Mouse (Mus musculus): ENCODE data around the gene Fthl17a.

The Fthl17a gene

DNA sequence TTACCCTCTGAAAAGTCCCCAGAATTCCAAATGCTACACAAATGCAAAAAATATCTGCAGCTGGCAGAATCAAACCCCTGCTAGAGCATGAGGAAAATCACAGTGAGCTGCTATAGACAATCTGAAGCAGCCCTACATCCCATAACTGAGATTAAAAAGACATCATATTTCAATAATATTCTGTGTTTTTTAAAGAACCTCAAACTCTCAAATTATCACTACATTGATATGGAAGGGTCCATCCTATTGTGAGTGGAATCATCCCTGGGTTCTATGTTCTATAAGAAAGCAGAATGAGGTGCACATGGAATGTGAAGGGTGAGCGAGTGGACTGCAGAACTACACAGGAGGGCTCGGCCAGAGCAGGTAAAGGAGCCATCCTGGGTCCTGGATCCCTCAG lies at the start of gene Fthl17a:
Gene Fthl17a, plus strand, starts transcription at position 301 of the 400 bp plus-strand sequence.
- no peak for DNase-seq (ENCODE audit: low read depth, low spot score)

- DNase-seq (ENCODE audit: low read depth, low spot score), result no peak
These were observed 42.5 kb upstream of the Fthl17a start for GRCm38 (mm10) chrX:85207001-85207400.

GRCm38 (mm10) chrX:85226883-85227282 lies 22.6 kb upstream of the Fthl17a start:
- DNase-seq (ENCODE audit: low read depth, low spot score), result no peak

GRCm38 (mm10) chrX:85271821-85272220 lies 22.3 kb downstream of the Fthl17a start:
- DNase-seq (ENCODE audit: low read depth, low spot score), result no peak

DNA sequence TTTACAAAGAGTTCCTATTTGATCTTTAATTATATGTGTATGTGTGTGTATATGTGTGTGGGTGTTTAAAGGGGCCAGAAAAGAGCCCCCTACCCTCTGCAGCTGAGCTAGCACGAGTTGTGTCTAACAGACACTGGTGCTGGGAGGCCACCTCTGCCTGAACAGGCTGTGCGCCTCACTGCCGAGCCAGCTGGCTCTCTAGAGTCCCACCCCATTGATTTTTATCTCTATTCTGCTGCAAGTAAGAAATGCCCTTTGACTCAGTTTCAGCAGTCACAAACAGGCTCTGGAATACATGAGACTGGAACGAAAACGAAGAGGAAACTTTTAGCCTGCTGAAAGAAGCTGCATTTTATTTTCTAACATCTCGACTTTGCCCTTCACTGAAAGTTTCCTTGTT lies 22.8 kb downstream of the Fthl17a start:
- no peak for DNase-seq (ENCODE audit: low read depth, low spot score)

DNA sequence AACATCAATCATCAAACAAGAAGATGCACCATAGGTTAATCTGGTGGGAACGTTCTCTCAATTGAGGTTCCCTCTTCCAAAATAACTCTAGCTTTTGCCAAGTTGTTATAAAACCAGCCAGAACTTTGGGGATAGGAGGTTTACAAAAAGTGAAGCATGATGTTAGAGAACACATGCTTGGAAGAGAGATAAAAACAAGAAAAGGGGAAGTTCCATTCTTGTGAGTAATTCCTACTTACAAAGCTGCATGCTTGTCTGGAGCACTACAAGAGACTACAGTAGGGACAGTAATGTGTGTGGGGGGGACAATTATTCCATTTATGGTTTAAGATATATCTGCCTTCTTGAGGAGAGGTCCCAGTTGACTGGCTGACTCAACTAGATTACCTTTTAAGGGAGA lies 40.4 kb downstream of the Fthl17a start:
- no peak for DNase-seq (ENCODE audit: low read depth, low spot score)

GRCm38 (mm10) chrX:85292781-85293180 lies 43.3 kb downstream of the Fthl17a start:
- DNase-seq (ENCODE audit: low read depth, low spot score), result no peak

DNA sequence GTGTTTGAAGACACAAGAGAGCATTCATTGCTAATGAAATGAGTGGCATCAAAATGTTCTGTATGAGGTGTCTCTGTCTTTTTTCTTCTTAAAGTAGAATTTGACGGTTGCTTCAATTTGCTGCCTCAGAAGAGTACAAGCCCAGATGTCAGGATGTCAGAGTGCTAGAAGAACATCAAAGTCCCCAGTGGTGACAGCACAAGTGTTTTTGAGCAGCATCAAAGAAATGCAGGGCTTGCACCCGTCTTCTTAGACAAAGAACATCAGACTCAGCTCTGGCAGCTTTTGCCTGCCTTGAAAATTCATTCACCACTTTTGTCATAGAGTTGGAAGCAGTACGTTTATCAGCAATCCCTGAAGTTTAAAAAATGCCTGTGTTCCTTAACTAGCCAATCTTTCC lies 44.5 kb downstream of the Fthl17a start:
- no peak for DNase-seq (ENCODE audit: low read depth, low spot score)

- no peak for DNase-seq (ENCODE audit: low read depth, low spot score)
These were observed 55.2 kb downstream of the Fthl17a start for GRCm38 (mm10) chrX:85304674-85305073.

DNA sequence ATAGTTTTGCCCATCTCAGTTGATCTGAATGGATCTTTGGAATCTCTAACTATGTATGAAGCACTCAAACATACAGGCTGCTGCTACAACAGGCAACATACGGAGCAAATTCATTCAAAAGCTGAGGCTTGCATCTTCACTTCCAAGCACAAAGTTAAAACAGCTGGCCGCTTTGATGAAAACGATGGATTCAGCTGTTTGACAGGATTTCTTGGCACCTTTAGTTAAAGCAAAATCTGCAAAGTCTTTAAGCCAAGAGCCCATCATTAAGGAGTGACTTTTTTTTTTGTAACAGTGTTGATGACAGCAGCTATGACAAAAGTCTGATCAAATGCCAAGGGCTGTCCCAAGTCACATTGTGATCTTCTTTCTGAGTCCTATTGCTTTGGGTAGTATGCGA lies 69.1 kb downstream of the Fthl17a start:
- DNase-seq (ENCODE audit: low read depth, low spot score), result no peak

DNA sequence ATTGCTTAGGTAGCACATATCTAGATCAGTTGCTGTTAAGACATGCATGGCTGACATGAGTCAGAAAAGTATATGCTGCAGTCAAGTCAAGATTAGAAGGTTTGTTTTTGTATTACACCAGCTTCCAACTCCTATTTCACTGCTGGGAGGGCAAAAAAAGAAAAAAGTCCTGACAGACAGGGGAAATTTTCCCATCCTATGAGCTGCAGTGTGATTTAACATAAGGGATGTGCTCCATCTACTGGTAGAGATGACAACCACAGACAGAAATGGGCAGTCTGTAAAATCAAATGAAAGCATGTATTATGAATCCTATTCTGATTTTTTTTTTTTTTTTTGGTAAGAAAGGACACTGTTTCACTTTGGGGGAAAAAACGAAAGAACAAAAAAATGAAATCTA lies 69.7 kb downstream of the Fthl17a start:
- DNase-seq (ENCODE audit: low read depth, low spot score), result no peak
